Mouse (Mus musculus): Measurements from ENCODE around the gene Olfr1255. TPM values are rescaled to one million over a fixed set of nuclear protein-coding genes. Genes with fewer than 3 reads are reported as not detected.
A peak's percentile ranks its signal among the peaks of the same experiment; 100 is the strongest.

The Olfr1255 gene
- total RNA-seq (2021), result not detected
- long read RNA-seq, experiment 1, result 0 reads
- long read RNA-seq, experiment 2, result 0 reads

DNA sequence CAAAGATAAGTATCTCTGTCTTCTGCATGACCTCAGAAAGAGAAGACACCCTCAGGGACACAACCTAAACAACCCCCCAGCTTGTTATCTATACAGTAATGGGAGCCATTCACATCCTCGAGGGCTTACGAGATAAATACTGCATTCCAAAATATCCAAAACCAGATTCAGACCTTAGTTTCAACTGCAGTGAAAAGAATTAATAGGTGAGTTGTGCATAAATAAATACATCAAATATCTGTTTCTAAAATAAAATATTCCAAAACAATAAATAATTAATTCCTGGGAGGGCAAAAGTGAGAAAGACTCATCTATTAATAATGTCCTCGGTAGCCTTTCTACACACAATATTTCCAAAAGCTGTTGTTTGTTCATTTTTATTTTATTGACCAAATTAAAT lies at the start of gene Olfr1255:
TSS of gene Olfr1255 (plus strand) at position 301 of the 400 bp plus-strand sequence.
- no peak for DNase-seq

DNA sequence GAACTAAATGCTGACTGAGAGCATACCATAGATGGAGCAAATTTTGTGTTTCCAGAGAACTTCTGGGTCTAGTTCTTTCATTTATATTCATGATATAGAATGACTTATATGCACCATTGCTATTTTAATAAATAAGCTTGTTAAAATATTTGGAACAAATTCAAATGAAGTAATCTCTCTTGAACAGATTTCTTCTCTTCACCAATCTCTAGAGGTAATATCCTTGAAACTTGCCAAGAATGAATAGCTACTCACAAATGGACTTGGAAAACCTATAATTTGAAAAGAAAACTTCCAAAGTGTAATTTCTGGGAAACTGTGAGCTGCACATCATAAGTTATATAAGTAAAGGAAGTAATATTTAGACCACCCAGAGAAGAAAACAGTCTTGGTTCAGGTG lies 18.3 kb upstream of the Olfr1255 start, which contains the start of gene Olfr1254:
TSS of gene Olfr1254 (minus strand) at position 101 of the 400 bp plus-strand sequence.
- DNase-seq, result no peak

DNA sequence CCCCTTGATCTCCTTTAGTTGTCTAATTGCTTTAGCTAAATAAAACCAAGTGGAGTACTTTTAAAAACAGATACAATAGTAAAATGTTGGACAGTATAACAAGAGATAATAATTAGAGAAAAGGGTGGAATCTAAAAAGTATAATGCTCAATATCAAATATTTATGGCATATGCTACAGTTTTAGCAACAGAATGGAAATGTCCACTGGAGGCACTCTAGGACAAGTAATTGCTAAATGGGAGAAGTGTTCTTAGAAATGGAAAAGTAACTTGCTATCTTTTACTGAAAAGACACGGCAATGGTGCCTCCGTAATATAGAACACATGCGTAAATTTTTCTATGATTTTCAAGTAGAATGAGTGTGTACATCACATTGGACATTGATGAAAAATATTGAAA lies 12.3 kb upstream of the Olfr1255 start:
- no peak for DNase-seq

DNA sequence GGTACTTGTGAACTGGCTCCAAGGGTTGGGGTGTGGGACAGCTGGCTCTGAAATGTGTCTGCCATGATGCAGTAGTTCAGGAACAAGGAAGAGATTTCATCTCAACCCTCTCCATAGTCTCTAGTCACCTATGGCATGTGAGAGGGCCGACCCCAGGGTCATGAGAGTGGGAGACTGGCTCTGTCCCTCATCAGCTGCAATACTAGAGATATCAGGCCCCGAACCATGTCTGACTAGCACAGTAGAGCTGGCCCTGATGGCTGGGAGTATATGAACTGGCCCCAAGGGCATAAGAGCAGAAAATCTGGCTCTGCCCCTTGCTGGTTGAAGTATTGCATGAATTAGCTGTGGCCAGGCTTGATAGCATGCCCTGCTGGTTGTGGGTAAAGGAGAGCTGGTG lies 1.1 kb upstream of the Olfr1255 start:
- no peak for DNase-seq

DNA sequence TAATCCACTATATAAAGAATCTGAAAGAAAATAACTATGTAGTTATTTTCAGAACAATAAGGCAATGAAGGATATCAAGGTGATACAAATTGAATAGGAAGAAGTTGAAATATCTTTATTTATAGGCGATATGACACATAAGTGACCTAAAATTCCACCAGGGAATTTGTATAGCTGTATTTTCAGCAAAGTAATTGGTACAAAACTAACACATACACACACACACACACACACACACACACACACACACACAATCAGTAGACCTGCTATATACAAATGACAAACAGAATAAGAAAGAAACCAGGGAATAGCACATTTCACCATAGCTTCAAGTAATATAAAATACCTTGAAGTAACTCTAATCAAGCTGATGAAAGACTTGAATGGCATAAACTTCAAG lies 8.4 kb downstream of the Olfr1255 start:
- DNase-seq, result peak in 1 of 2 experiments; percentile 9

DNA sequence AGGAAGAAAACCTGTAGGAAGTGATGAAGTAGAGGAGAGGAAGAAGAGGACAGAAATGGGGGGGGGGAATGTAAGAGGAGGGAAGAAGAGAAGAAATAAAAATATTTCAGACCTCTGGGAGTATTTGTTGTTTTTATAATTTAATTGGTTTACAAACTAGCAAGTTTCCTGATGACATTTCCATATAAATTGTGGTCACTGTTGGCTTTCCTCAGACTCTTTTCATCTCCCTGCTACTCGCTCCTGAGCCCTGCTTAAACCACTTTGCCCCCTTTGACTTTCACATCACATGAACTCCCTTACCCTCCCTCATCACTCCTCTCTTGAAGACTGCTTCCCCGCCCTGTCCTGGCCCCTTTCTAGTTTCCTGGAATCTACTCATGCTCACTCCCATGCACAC lies 29.6 kb downstream of the Olfr1255 start, which contains the start of gene Olfr1256:
TSS of gene Olfr1256 (minus strand) at position 101 of the 400 bp plus-strand sequence.
- DNase-seq, result no peak

DNA sequence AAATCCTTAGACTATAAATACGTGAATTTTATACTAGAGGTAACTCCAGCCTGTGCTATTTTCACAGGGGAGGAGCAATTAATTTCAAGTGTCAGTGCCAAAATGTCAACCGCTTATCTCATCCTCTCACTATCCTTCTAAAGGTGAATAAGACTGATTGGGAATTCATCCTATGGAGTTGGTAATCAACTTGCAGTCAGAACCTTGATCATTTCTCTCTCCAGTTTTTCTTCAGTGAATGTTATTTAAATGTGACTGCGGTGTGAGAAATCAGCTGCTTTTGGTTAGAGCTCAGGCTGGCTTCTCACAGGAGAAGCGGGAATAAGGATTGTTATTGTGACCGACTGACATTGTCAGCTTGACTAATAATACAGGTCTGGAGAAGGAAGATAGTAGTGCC lies 36.3 kb downstream of the Olfr1255 start, which contains the start of gene Olfr48:
TSS of gene Olfr48 (minus strand) at position 101 of the 400 bp plus-strand sequence.
- DNase-seq, result no peak

DNA sequence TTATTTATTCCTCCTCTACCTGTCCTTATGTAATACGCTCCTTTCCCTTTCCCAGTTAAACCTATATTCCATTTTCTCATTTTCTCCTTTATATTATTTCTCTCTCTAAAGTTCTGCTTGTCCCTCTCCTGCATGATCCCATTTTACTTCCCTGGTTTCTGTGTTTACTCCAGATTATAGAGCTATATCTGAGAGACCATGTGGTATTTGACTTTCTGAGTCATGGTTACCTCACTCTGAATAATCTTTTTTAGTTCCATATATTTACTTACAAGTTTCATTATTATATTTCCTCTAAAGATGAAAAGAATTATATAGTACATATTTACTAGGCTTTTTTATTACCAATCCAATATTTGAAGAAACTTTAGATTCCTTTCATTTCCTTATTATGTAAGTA lies 37.4 kb downstream of the Olfr1255 start:
- no peak for DNase-seq

Other genes with a start within 250 kb of the Olfr1255 start
- gene Olfr1245, start 233.6 kb upstream of the Olfr1255 start, total RNA-seq (2021), result not detected
- not detected for gene Olfr1246, start 218.9 kb upstream of the Olfr1255 start, total RNA-seq (2021)
- not detected for gene Olfr1247, start 197.9 kb upstream of the Olfr1255 start, total RNA-seq (2021)
- not detected for gene Olfr1248, start 193.8 kb upstream of the Olfr1255 start, total RNA-seq (2021)
- not detected for gene Olfr1249, start 177.1 kb upstream of the Olfr1255 start, total RNA-seq (2021)
- not detected for gene Olfr1250, start 150.6 kb upstream of the Olfr1255 start, total RNA-seq (2021)
- not detected for gene Olfr1251, start 140.1 kb upstream of the Olfr1255 start, total RNA-seq (2021)
- not detected for gene Olfr1252, start 87.0 kb upstream of the Olfr1255 start, total RNA-seq (2021)
- not detected for gene Olfr1253, start 55.0 kb upstream of the Olfr1255 start, total RNA-seq (2021)
- gene Olfr1254, start 18.4 kb upstream of the Olfr1255 start, total RNA-seq (2021), result not detected
- not detected for gene Olfr1256, start 29.5 kb downstream of the Olfr1255 start, total RNA-seq (2021)
- gene Olfr48, start 36.2 kb downstream of the Olfr1255 start, total RNA-seq (2021), result not detected
- gene Olfr1257, start 66.4 kb downstream of the Olfr1255 start, total RNA-seq (2021), result not detected
- not detected for gene Olfr1258, start 115.3 kb downstream of the Olfr1255 start, total RNA-seq (2021)
- gene Olfr1259, start 136.6 kb downstream of the Olfr1255 start, total RNA-seq (2021), result not detected
- gene Olfr1260, start 162.3 kb downstream of the Olfr1255 start, total RNA-seq (2021), result not detected
- not detected for gene Olfr1261, start 179.2 kb downstream of the Olfr1255 start, total RNA-seq (2021)
- gene Olfr1262, start 188.1 kb downstream of the Olfr1255 start, total RNA-seq (2021), result not detected
- gene Olfr1263, start 200.1 kb downstream of the Olfr1255 start, total RNA-seq (2021), result not detected
- gene Olfr1264, start 213.5 kb downstream of the Olfr1255 start, total RNA-seq (2021), result not detected
- gene Olfr1265, start 223.3 kb downstream of the Olfr1255 start, total RNA-seq (2021), result not detected